Mouse (Mus musculus) forebrain, embryonic 12.5 days (tissue): ENCODE data around the gene Mex3d. TPM values are rescaled to one million over a fixed set of nuclear protein-coding genes. Genes with fewer than 3 reads are reported as not detected.

Experiments used
- ATAC-seq: fragments of 200-750 bp; cut with Nextera tagmentation; 2 replicates; pipeline ENCODE4 v1.8.0; 2017; ENCODE audit warnings: moderate TSS enrichment; ENCODE audit not compliant: low FRiP score
- H3K27ac ChIP-seq: fragments of 300-500 bp; sonication (generic); 2 replicates; pipeline ENCODE4 v1.5.1; 2016; ENCODE audit warnings: mild to moderate bottlenecking
- H3K27me3 ChIP-seq: fragments of 300-500 bp; sonication (generic); 2 replicates; pipeline ENCODE4 v1.6.1; 2016; ENCODE audit warnings: mild to moderate bottlenecking
- H3K36me3 ChIP-seq: fragments of 300-500 bp; sonication (generic); replicated peaks from 2 replicates; pipeline ENCODE4 v1.6.1; 2016; ENCODE audit warnings: mild to moderate bottlenecking
- H3K4me1 ChIP-seq: fragments of 300-500 bp; sonication (generic); 2 replicates; pipeline ENCODE4 v1.6.1; 2016
- H3K4me2 ChIP-seq: fragments of 300-500 bp; sonication (generic); 2 replicates; pipeline ENCODE4 v1.6.1; 2016; ENCODE audit warnings: mild to moderate bottlenecking, moderate library complexity
- H3K4me3 ChIP-seq: fragments of 300-500 bp; sonication (generic); replicated peaks from 2 replicates; pipeline ENCODE4 v1.5.1; 2016; ENCODE audit warnings: mild to moderate bottlenecking
- H3K9ac ChIP-seq: fragments of 300-500 bp; sonication (generic); 2 replicates; pipeline ENCODE4 v1.6.1; 2016; ENCODE audit warnings: mild to moderate bottlenecking
- H3K9me3 ChIP-seq: fragments of 300-500 bp; sonication (generic); 2 replicates; pipeline ENCODE4 v1.6.1; 2016
- WGBS: fragments of 180-500 bp; shearing (Covaris S2); methylation state at CpG from one replicate; pipeline ENCODE4 v1.1.7; 2016; 5-methylcytosine and 5-hydroxymethylcytosine counted together
- polyA plus RNA-seq: library from polyadenylated mRNA; unstranded; fragments of >200 nt; fragmentation: Nextera tagmentation; extraction: Ambion mirVana; gene quantifications from 2 replicates; pipeline ENCODE4 v1.2.1, GENCODE M21; 2016

The Mex3d gene
- polyA plus RNA-seq, 1 experiment from 2014 or later, result 21.3 TPM

- WGBS, result 3% methylated on average over 27 of the region's 27 CpGs
- H3K36me3 ChIP-seq, result peaks cover 51% of the 10 kb centered on the region
Measured at GRCm38 (mm10) chr10:80406684-80407501, 19.4 kb upstream of the Mex3d start, which contains the start of gene Uqcr11. Uqcr11 (minus strand) TSS chr10:80406830.

GRCm38 (mm10) chr10:80405481-80406173 lies 18.2 kb upstream of the Mex3d start:
- Histone ChIP-seq H3K9me3 (peaks cover 5% of the 10 kb centered on the region; the same call in 1 of the 2 replicates), H3K4me1 (peaks cover 37% of the 10 kb centered on the region), H3K36me3 (peaks cover 48% of the 10 kb centered on the region), H3K27me3 (no peaks in the 10 kb centered on the region), H3K4me2 (peak overlapping the region; percentile 93), H3K4me3 (peak overlapping the region; percentile 90), H3K27ac (no peak overlapping the region), H3K9ac (peak overlapping the region; percentile 83)
- no peak for ATAC-seq
- 61% methylated on average over 10 of the region's 10 CpGs for WGBS

More at GRCm38 (mm10) chr10:80406684-80407501, 19.4 kb upstream of the Mex3d start, which contains the start of gene Uqcr11:
- peaks cover 31% of the 10 kb centered on the region for H3K4me1 ChIP-seq
- H3K9ac ChIP-seq, result peak within 1 kb of the TSS; percentile 83
- H3K9me3 ChIP-seq, result peaks cover 5% of the 10 kb centered on the region; the same call in 1 of the 2 replicates
- peak within 1 kb of the TSS; percentile 83 for H3K27ac ChIP-seq
- ATAC-seq, result peak; percentile 76
- H3K4me2 ChIP-seq, result peak within 1 kb of the TSS; percentile 93
- no peaks in the 10 kb centered on the region for H3K27me3 ChIP-seq
- H3K4me3 ChIP-seq, result peak within 1 kb of the TSS; percentile 90

GRCm38 (mm10) chr10:80403044-80403692 lies 15.7 kb upstream of the Mex3d start:
- peaks cover 44% of the 10 kb centered on the region for H3K4me1 ChIP-seq
- no peak overlapping the region for H3K4me3 ChIP-seq
- 100% methylated on average over 4 of the region's 4 CpGs for WGBS
- no peak overlapping the region for H3K27ac ChIP-seq
- no peaks in the 10 kb centered on the region for H3K27me3 ChIP-seq
- H3K9me3 ChIP-seq, result peaks cover 5% of the 10 kb centered on the region; the same call in 1 of the 2 replicates
- H3K4me2 ChIP-seq, result no peak overlapping the region
- H3K36me3 ChIP-seq, result peaks cover 33% of the 10 kb centered on the region
- no peak overlapping the region for H3K9ac ChIP-seq
- ATAC-seq, result no peak

GRCm38 (mm10) chr10:80400704-80401161 lies 13.3 kb upstream of the Mex3d start:
- WGBS, result 87% methylated on average over 4 of the region's 4 CpGs
- H3K9me3 ChIP-seq, result peaks cover 5% of the 10 kb centered on the region; the same call in 1 of the 2 replicates
- no peaks in the 10 kb centered on the region for H3K27me3 ChIP-seq
- no peak overlapping the region for H3K4me3 ChIP-seq
- peak overlapping the region; percentile 60 for H3K9ac ChIP-seq
- peaks cover 45% of the 10 kb centered on the region for H3K4me1 ChIP-seq
- no peak for ATAC-seq
- 0 out of 2 replicates have a peak overlapping the region, but pooled peaks have one; percentile 31 for H3K27ac ChIP-seq
- peaks cover 43% of the 10 kb centered on the region for H3K36me3 ChIP-seq
- peak overlapping the region; percentile 84 for H3K4me2 ChIP-seq

- ATAC-seq, result no peak
- H3K36me3 ChIP-seq, result peaks cover 49% of the 10 kb centered on the region
Measured at GRCm38 (mm10) chr10:80399973-80400703, 12.7 kb upstream of the Mex3d start.

GRCm38 (mm10) chr10:80399191-80399972 lies 11.9 kb upstream of the Mex3d start, which contains the start of gene Mbd3:
Mbd3 (minus strand) TSS chr10:80399550.
- Histone ChIP-seq H3K9me3 (peaks cover 5% of the 10 kb centered on the region; the same call in 1 of the 2 replicates), H3K27me3 (no peaks in the 10 kb centered on the region), H3K4me3 (peak within 1 kb of the TSS; percentile 78), H3K9ac (peak within 1 kb of the TSS; percentile 93), H3K4me2 (peak within 1 kb of the TSS; percentile 84), H3K4me1 (peaks cover 32% of the 10 kb centered on the region), H3K27ac (peak within 1 kb of the TSS; percentile 100), H3K36me3 (peaks cover 57% of the 10 kb centered on the region)
- WGBS, result 1% methylated on average over 74 of the region's 82 CpGs
- peak; percentile 96 for ATAC-seq

More at GRCm38 (mm10) chr10:80399973-80400703, 12.7 kb upstream of the Mex3d start:
- Histone ChIP-seq H3K4me1 (peaks cover 39% of the 10 kb centered on the region), H3K27me3 (no peaks in the 10 kb centered on the region), H3K27ac (peak overlapping the region; percentile 83), H3K4me2 (peak overlapping the region; percentile 84), H3K9me3 (peaks cover 5% of the 10 kb centered on the region; the same call in 1 of the 2 replicates), H3K4me3 (peak overlapping the region; percentile 78), H3K9ac (peak overlapping the region; percentile 60)
- 14% methylated on average over 17 of the region's 17 CpGs for WGBS

- no peaks in the 10 kb centered on the region for H3K27me3 ChIP-seq
- peak overlapping the region; percentile 93 for H3K9ac ChIP-seq
- H3K4me2 ChIP-seq, result peak overlapping the region; percentile 84
- WGBS, result under 1% methylated on average over 57 of the region's 59 CpGs
- peaks cover 30% of the 10 kb centered on the region for H3K4me1 ChIP-seq
- H3K27ac ChIP-seq, result peak overlapping the region; percentile 100
- ATAC-seq, result peak; percentile 87
- H3K9me3 ChIP-seq, result peaks cover 5% of the 10 kb centered on the region; the same call in 1 of the 2 replicates
- peaks cover 57% of the 10 kb centered on the region for H3K36me3 ChIP-seq
- H3K4me3 ChIP-seq, result peak overlapping the region; percentile 78
Measured at GRCm38 (mm10) chr10:80398719-80399190, 11.3 kb upstream of the Mex3d start.

- WGBS, result 0% methylated on average over 1 of the region's 1 CpGs
- H3K36me3 ChIP-seq, result peaks cover 57% of the 10 kb centered on the region
Measured at GRCm38 (mm10) chr10:80398174-80398535, 10.7 kb upstream of the Mex3d start.

GRCm38 (mm10) chr10:80397524-80398173 lies 10.2 kb upstream of the Mex3d start:
- H3K36me3 ChIP-seq, result peaks cover 57% of the 10 kb centered on the region
- whole genome bisulfite sequencing, result 51% methylated on average over 8 of the region's 8 CpGs
- ATAC-seq, result no peak

More at GRCm38 (mm10) chr10:80398174-80398535, 10.7 kb upstream of the Mex3d start:
- Histone ChIP-seq H3K27ac (peak overlapping the region; percentile 100), H3K9me3 (no peaks in the 10 kb centered on the region; the same call in 1 of the 2 replicates), H3K9ac (peak overlapping the region; percentile 93), H3K4me3 (peak overlapping the region; percentile 78), H3K4me1 (peaks cover 30% of the 10 kb centered on the region), H3K27me3 (no peaks in the 10 kb centered on the region), H3K4me2 (peak overlapping the region; percentile 84)
- ATAC-seq, result no peak

More at GRCm38 (mm10) chr10:80397524-80398173, 10.2 kb upstream of the Mex3d start:
- H3K4me3 ChIP-seq, result peak overlapping the region; percentile 78
- no peaks in the 10 kb centered on the region for H3K27me3 ChIP-seq
- H3K4me2 ChIP-seq, result peak overlapping the region; percentile 84
- peak overlapping the region; percentile 93 for H3K9ac ChIP-seq
- peaks cover 30% of the 10 kb centered on the region for H3K4me1 ChIP-seq
- H3K9me3 ChIP-seq, result no peaks in the 10 kb centered on the region
- peak overlapping the region; percentile 100 for H3K27ac ChIP-seq
